33 mouse cellular contexts compared by ENCODE assay signal in the genomic region with DNA sequence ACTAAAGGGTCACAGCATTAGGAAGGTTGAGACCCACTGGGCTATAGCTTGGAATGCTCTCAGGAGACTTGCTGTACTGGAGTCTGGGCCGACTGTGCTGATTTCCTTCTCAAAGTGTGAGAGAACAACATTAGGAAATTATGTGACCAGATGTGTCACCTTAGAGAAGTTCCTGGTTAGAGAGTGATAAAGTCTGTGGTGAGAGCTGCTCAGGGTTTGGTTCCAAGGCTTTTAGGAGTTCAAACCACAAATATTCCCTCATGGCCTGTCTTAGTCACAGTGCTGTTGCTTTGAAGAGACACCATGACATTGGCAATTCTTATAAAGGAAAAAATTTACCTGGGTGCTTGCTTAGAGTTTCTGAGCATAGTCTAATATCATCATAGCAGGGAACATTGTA. TPM values are rescaled to one million over a fixed set of nuclear protein-coding genes. Genes with fewer than 3 reads are reported as not detected.
DNase-seq lines count a peak whose midpoint lies in the region; ATAC-seq and TF ChIP-seq lines count a peak whose summit lies in the region.
"Had no signal": no experiment of that assay in that cellular context is flagged by ENCODE, and none has a peak within 500 bp of the region (broad histone marks: within the 10 kb centered on the region; RNA-seq: fewer than 3 reads in every experiment).

No protein-coding gene starts in this region.

- H3K4me1 ChIP-seq in MEL (ENCODE audit: control insufficient read depth in 1 of 2, insufficient read depth in 2 of 2, low read length in 2 of 2) = peaks cover 0 to 3% of the 10 kb centered on the region in 2 experiments; a peak in 1 of 4 replicates
- H3K4me1 ChIP-seq: forebrain, embryonic 10.5 days; forebrain, embryonic 13.5 days; heart, embryonic 10.5 days; heart, embryonic 13.5 days; hindbrain, embryonic 10.5 days; hindbrain, embryonic 13.5 days; intestine, embryonic 15.5 days had no signal

- no peak overlapping the region for H3K9ac ChIP-seq in MEL (ENCODE audit: control insufficient read depth, low read depth, low read length, poor library complexity, severe bottlenecking)
- H3K9ac ChIP-seq: forebrain, embryonic 13.5 days; heart, embryonic 13.5 days; hindbrain, embryonic 13.5 days; intestine, embryonic 15.5 days had no signal

- peak; percentile 42 to 45; a peak in 2 of 4 replicates for TF ChIP-seq EP300 in MEL (IDR thresholded peaks at IDR 0.05; ENCODE audit: low read depth in 1 of 2, low read length in 2 of 2)

- TF ChIP-seq CTCF in MEL (IDR thresholded peaks at IDR 0.05 in 2 of 3, conservative IDR thresholded peaks at IDR 0.05 in 1 of 3; ENCODE audit: control insufficient read depth in 1 of 3, insufficient read depth in 1 of 3, low read depth in 2 of 3, low read length in 3 of 3, poor library complexity in 1 of 3, severe bottlenecking in 1 of 3) = no peak

- peak; percentile 35; the same call in 1 of the 2 replicates for ATAC-seq in granulocyte monocyte progenitor cell, adult 5-6 weeks (replicated peaks; ENCODE audit: poor library complexity, severe bottlenecking)
- ATAC-seq: CD4-positive, CD25-positive, alpha-beta regulatory T cell, adult 4 months; forebrain, embryonic 13.5 days; forebrain, embryonic 16.5 days; hindbrain, embryonic 16.5 days; intestine, embryonic 15.5 days; Patski had no signal

- no peak overlapping the region for H3K27ac ChIP-seq in MEL (ENCODE audit: control insufficient read depth, low read depth, low read length)
- H3K27ac ChIP-seq: forebrain, embryonic 10.5 days; forebrain, embryonic 13.5 days; heart, adult 2 months; heart, embryonic 10.5 days; heart, embryonic 13.5 days; hindbrain, embryonic 10.5 days; hindbrain, embryonic 13.5 days; intestine, embryonic 15.5 days had no signal

- no peak overlapping the region for H3K4me3 ChIP-seq in MEL (ENCODE audit: control insufficient read depth in 1 of 2, insufficient read depth in 1 of 2, low read depth in 2 of 2, low read length in 2 of 2)
- H3K4me3 ChIP-seq: forebrain, embryonic 10.5 days; forebrain, embryonic 13.5 days; heart, adult 2 months; heart, embryonic 10.5 days; heart, embryonic 13.5 days; hindbrain, embryonic 10.5 days; hindbrain, embryonic 13.5 days; intestine, embryonic 15.5 days had no signal

- DNase-seq in 3T3-L1 (ENCODE audit: low read depth, low spot score) = peak; percentile 56
- peak; percentile 64 for DNase-seq in MEL (ENCODE audit: low read depth, low spot score)
- DNase-seq in lung, postnatal 36 days = no peak
- no peak for DNase-seq in cerebellum, postnatal 14 days
- no peak for DNase-seq in gastrocnemius, postnatal 36 days
- DNase-seq: adrenal gland, postnatal 14 days; cerebellum, adult 11 months; cerebellum, adult 2 months; cerebellum, adult 9-11 months; cerebellum, postnatal 36 days; gastrocnemius, postnatal 10 days; heart, adult 2 months; kidney, adult 18-20 months had no signal

- intact Hi-C loops in gastrocnemius, postnatal 36 days (cut with DNase I) = no loop called here

- no peaks in the 10 kb centered on the region for H3K27me3 ChIP-seq in MEL (ENCODE audit: control insufficient read depth in 1 of 2, insufficient read depth in 2 of 2, low read length in 2 of 2)
- H3K27me3 ChIP-seq: Patski had no signal

- no peaks in the 10 kb centered on the region for H3K9me3 ChIP-seq in MEL (replicated peaks; ENCODE audit: insufficient read depth, low read length)
- H3K9me3 ChIP-seq: forebrain, embryonic 10.5 days; forebrain, embryonic 13.5 days; heart, embryonic 10.5 days; heart, embryonic 13.5 days; hindbrain, embryonic 10.5 days; hindbrain, embryonic 13.5 days; intestine, embryonic 15.5 days had no signal

- no peak for TF ChIP-seq RAD21 in MEL (IDR thresholded peaks at IDR 0.05; ENCODE audit: low read depth, low read length)

- no peak for TF ChIP-seq POLR2A in MEL (IDR thresholded peaks at IDR 0.05; ENCODE audit: control insufficient read depth in 1 of 2, insufficient read depth in 1 of 2, low read depth in 1 of 2, low read length in 2 of 2, poor library complexity in 1 of 2)

- no peaks in the 10 kb centered on the region; a peak in 1 of 4 replicates for H3K36me3 ChIP-seq in MEL (ENCODE audit: control insufficient read depth in 1 of 2, insufficient read depth in 2 of 2, low read length in 2 of 2)
- H3K36me3 ChIP-seq: forebrain, embryonic 10.5 days; heart, embryonic 10.5 days; heart, embryonic 13.5 days; hindbrain, embryonic 10.5 days; hindbrain, embryonic 13.5 days; intestine, embryonic 15.5 days had no signal

- no peaks in the 10 kb centered on the region for H3K79me2 ChIP-seq in MEL (ENCODE audit: control insufficient read depth, insufficient read depth, low read length, poor library complexity)

TF ChIP-seq in MEL, 35 proteins besides CTCF, POLR2A, EP300 and RAD21:
- TF ChIP-seq SIN3A (IDR thresholded peaks at IDR 0.05; ENCODE audit: low read length) (no peak), CHD1 (IDR thresholded peaks at IDR 0.05; ENCODE audit: low read depth, low read length) (no peak), SMC3 (IDR thresholded peaks at IDR 0.05; ENCODE audit: low read depth, low read length) (no peak), GATA1 (IDR thresholded peaks at IDR 0.05; ENCODE audit: low read depth, low read length) (0 out of 2 replicates have a peak, but pooled peaks have one; percentile 12), NRF1 (IDR thresholded peaks at IDR 0.05; ENCODE audit: insufficient read depth, low read depth, low read length, poor library complexity, severe bottlenecking) (no peak), HCFC1 (IDR thresholded peaks at IDR 0.05; ENCODE audit: low read depth, low read length) (no peak), MAFK (IDR thresholded peaks at IDR 0.05; ENCODE audit: borderline replicate concordance, low read depth, low read length) (no peak), MAZ (IDR thresholded peaks at IDR 0.05; ENCODE audit: low read depth, low read length) (no peak), TAL1 (IDR thresholded peaks at IDR 0.05; ENCODE audit: low read length) (peak; percentile 59), GABPA (IDR thresholded peaks at IDR 0.05; ENCODE audit: low read depth, low read length) (no peak), POLR2AphosphoS2 (IDR thresholded peaks at IDR 0.05; ENCODE audit: low read length) (no peak), MEF2A (IDR thresholded peaks at IDR 0.05; ENCODE audit: extremely low read depth, insufficient replicate concordance, low read depth, low read length, poor library complexity, severe bottlenecking) (no peak), BHLHE40 (IDR thresholded peaks at IDR 0.05; ENCODE audit: borderline replicate concordance, low read depth, low read length) (no peak), ELF1 (IDR thresholded peaks at IDR 0.05; ENCODE audit: low read depth, low read length) (no peak), MYB (IDR thresholded peaks at IDR 0.05; ENCODE audit: low read depth, low read length) (no peak), RCOR1 (IDR thresholded peaks at IDR 0.05; ENCODE audit: low read depth, low read length) (no peak), MYC (IDR thresholded peaks at IDR 0.05; ENCODE audit: low read depth, low read length) (no peak), TCF12 (IDR thresholded peaks at IDR 0.05; ENCODE audit: low read depth, low read length) (peak; percentile 62; the same call in 1 of the 2 replicates), POLR2AphosphoS5 (IDR thresholded peaks at IDR 0.05; ENCODE audit: borderline replicate concordance, low read depth, low read length) (no peak), E2F4 (IDR thresholded peaks at IDR 0.05; ENCODE audit: borderline replicate concordance, low read depth, low read length) (no peak), ZKSCAN1 (IDR thresholded peaks at IDR 0.05; ENCODE audit: low read depth, low read length) (no peak), MXI1 (IDR thresholded peaks at IDR 0.05; ENCODE audit: low read depth, low read length) (no peak), ETS1 (IDR thresholded peaks at IDR 0.05; ENCODE audit: low read depth, low read length) (0 out of 2 replicates have a peak, but pooled peaks have one; percentile 16), ZMIZ1 (IDR thresholded peaks at IDR 0.05; ENCODE audit: low read depth, low read length) (no peak)

RNA-seq across cellular contexts. Expression of a gene that starts 8.3 kb away (rescaled TPM):
- total RNA-seq in MEL (2012; rRNA removed) = not detected in 2 replicates
- polyA plus RNA-seq in MEL (2012; ENCODE audit: insufficient read depth in 1 of 2, insufficient read length in 2 of 2, low read depth in 1 of 2, low replicate concordance in 2 of 2, missing spikeins in 1 of 2) = not detected
- not detected in 2 replicates for total RNA-seq in granulocyte monocyte progenitor cell, adult 5-6 weeks (2014; fragmentation: Nextera tagmentation)
- not detected in 2 replicates for total RNA-seq in granulocyte monocyte progenitor cell, adult 5-6 weeks (2017)
- total RNA-seq in gastrocnemius, postnatal 36 days (2021) = under 1 TPM; 0.36 to 0.39 TPM
- polyA plus RNA-seq: CD4-positive, CD25-positive, alpha-beta regulatory T cell, adult 4 months; embryonic facial prominence, embryonic 11.5 days; forebrain, embryonic 10.5 days; heart, embryonic 13.5 days; heart, embryonic 16.5 days; hindbrain, embryonic 10.5 days had no signal

RNA-seq across cellular contexts. Expression of a gene that starts 12.1 kb away (rescaled TPM):
- 0.12 TPM in 1 of 2 replicates, not detected in the other for total RNA-seq in MEL (2012; rRNA removed)
- polyA plus RNA-seq in MEL (2012; ENCODE audit: insufficient read depth in 1 of 2, insufficient read length in 2 of 2, low read depth in 1 of 2, low replicate concordance in 2 of 2, missing spikeins in 1 of 2) = under 1 TPM in 1 of 2 experiments, not detected in 1; 0.07 TPM
- total RNA-seq in granulocyte monocyte progenitor cell, adult 5-6 weeks (2014; fragmentation: Nextera tagmentation) = not detected in 2 replicates
- total RNA-seq in granulocyte monocyte progenitor cell, adult 5-6 weeks (2017) = not detected in 2 replicates
- not detected for total RNA-seq in gastrocnemius, postnatal 36 days (2021)
- total RNA-seq: adrenal gland, adult 18-20 months; adrenal gland, postnatal 14 days; adrenal gland, postnatal 4 days; gastrocnemius, adult 18-20 months; gastrocnemius, postnatal 10 days; gastrocnemius, postnatal 4 days; heart, adult 2 months; heart, postnatal 25 days had no signal
- polyA plus RNA-seq: embryonic facial prominence, embryonic 11.5 days; embryonic facial prominence, embryonic 14.5 days; forebrain, embryonic 16.5 days; heart, adult 2 months; hindbrain, embryonic 16.5 days had no signal

RNA-seq across cellular contexts. Expression of a gene that starts 58.2 kb away (rescaled TPM):
- total RNA-seq in MEL (2012; rRNA removed) = 793 and 801 TPM in 2 replicates
- 100 to 1,000 TPM in 1 of 2 experiments, not detected in 1; 329 TPM for polyA plus RNA-seq in MEL (2012; ENCODE audit: insufficient read depth in 1 of 2, insufficient read length in 2 of 2, low read depth in 1 of 2, low replicate concordance in 2 of 2, missing spikeins in 1 of 2)
- total RNA-seq in granulocyte monocyte progenitor cell, adult 5-6 weeks (2014; fragmentation: Nextera tagmentation) = 336 and 382 TPM in 2 replicates
- 162 and 258 TPM in 2 replicates for total RNA-seq in granulocyte monocyte progenitor cell, adult 5-6 weeks (2017)
- total RNA-seq in gastrocnemius, postnatal 36 days (2021) = 100 to 1,000 TPM; 675 to 775 TPM

Comparison
In these comparisons a context has a peak if more than half of its experiments do, and no peak if none do; other contexts are left out.
1. DNase-seq: peak in 3T3-L1 (single experiment) and MEL (single experiment); none in lung, postnatal 36 days (single experiment), cerebellum, postnatal 14 days (0 of 2) and gastrocnemius, postnatal 36 days (0 of 2).